Mouse (Mus musculus) cortical plate, adult 2 months (tissue): Measurements from ENCODE around the gene Pigm.
A peak's percentile ranks its signal among the peaks of the same experiment; 100 is the strongest.

Source experiments
- CTCF ChIP-seq: fragments of 200-500 bp; IDR thresholded peaks from 2 replicates; pipeline ENCODE4 v1.5.1; 2011; ENCODE audit warnings: mild to moderate bottlenecking, control low read depth, low read length; ENCODE audit not compliant: insufficient read depth; ENCODE audit errors: extremely low read depth
- POLR2A ChIP-seq: fragments of 200-500 bp; IDR thresholded peaks from 2 replicates; pipeline ENCODE4 v1.6.1; 2011; ENCODE audit warnings: mild to moderate bottlenecking, low read length, control low read depth; ENCODE audit not compliant: insufficient read depth; ENCODE audit errors: extremely low read depth

GRCm38 (mm10) chr1:172412204-172412603 lies 35.9 kb downstream of the Pigm start:
- TF ChIP-seq CTCF (peak; percentile 91), POLR2A (no peak)
